Mouse (Mus musculus): ENCODE data around the gene Sin3b. TPM values are rescaled to one million over a fixed set of nuclear protein-coding genes. Genes with fewer than 3 reads are reported as not detected.

Gene Sin3b
- total and polyA plus RNA-seq, 3 experiments, result 118 to 183 (median 132) TPM

DNA sequence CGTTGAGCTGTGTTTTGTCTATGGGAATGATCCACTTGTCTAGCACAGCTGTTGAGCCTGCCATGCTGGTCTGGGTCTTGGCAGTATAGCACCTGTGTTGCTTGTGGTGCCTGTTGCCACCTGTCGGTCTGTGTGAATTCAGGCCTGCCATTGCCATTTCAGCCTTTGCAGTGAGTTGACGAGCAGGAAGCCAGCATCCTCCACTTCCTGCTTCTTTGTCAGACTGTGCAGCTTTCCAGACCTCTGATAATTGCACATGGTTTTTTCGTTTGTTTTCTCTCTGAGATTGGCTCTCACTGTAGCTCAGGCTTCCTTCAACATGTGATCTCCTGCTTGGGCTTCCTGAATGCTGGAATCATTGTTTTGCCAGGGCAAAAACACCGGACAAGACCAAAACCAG, 11.9 kb downstream of the Sin3b start:
- Histone ChIP-seq H3K4me3 (replicated peaks in 1 of 3; ENCODE audit: low read depth in 2 of 3, low read length in 2 of 3, poor library complexity in 1 of 3) (no peak overlapping the region), H3K4me1 (ENCODE audit: control insufficient read depth in 1 of 2, insufficient read depth in 2 of 2) (no peaks in the 10 kb centered on the region; a peak in 1 of 4 replicates), H3K79me2 (replicated peaks; ENCODE audit: control insufficient read depth, extremely low read depth, insufficient read depth, poor library complexity, severe bottlenecking) (no peaks in the 10 kb centered on the region), H3K9me3 (replicated peaks; ENCODE audit: low read length) (no peaks in the 10 kb centered on the region), H3K27ac (ENCODE audit: insufficient read depth, low read depth) (no peak overlapping the region), H3K9ac (ENCODE audit: insufficient read depth, low read depth) (no peak overlapping the region), H3K4me2 (ENCODE audit: insufficient read depth, low read depth, poor library complexity, severe bottlenecking) (no peak overlapping the region), H3K36me3 (replicated peaks in 1 of 2; ENCODE audit: control insufficient read depth in 1 of 2, insufficient read depth in 1 of 2, low read length in 1 of 2) (peaks cover 85 to 97% of the 10 kb centered on the region in 2 experiments), H3K27me3 (replicated peaks) (no peaks in the 10 kb centered on the region)
- dilution Hi-C loops (cut with MboI; ENCODE audit: extremely low pct_ligation_motif_present, extremely low pct_unique_long_range_greater_than_20kb, low sequenced_read_pairs) (no loop called here), in situ Hi-C loops (cut with MboI; ENCODE audit: low pct_ligation_motif_present, low pct_unique_long_range_greater_than_20kb, low sequenced_read_pairs) (no loop called here)
- DNase-seq (ENCODE audit: extremely low read depth), result no peak
- no peak for TF ChIP-seq KAT2A (IDR thresholded peaks at IDR 0.05; ENCODE audit: insufficient replicate concordance, low read length)

- dilution Hi-C loops (cut with MboI; ENCODE audit: extremely low pct_ligation_motif_present, extremely low pct_unique_long_range_greater_than_20kb, low sequenced_read_pairs) (no loop called here), in situ Hi-C loops (cut with MboI; ENCODE audit: low pct_ligation_motif_present, low pct_unique_long_range_greater_than_20kb, low sequenced_read_pairs) (no loop called here)
- H3K9me3 ChIP-seq (replicated peaks; ENCODE audit: low read length), result no peaks in the 10 kb centered on the region
Measured at GRCm38 (mm10) chr8:72736868-72737267, 13.8 kb downstream of the Sin3b start.

GRCm38 (mm10) chr8:72746061-72746460, 23.0 kb downstream of the Sin3b start:
- TF ChIP-seq CTCF (conservative IDR thresholded peaks at IDR 0.05 in 1 of 2, IDR thresholded peaks at IDR 0.05 in 1 of 2; ENCODE audit: low read depth in 2 of 2, low read length in 2 of 2) (peak; percentile 83 to 85), RAD21 (IDR thresholded peaks at IDR 0.05; ENCODE audit: low read depth, low read length) (peak; percentile 77), MAZ (IDR thresholded peaks at IDR 0.05; ENCODE audit: low read depth, low read length) (no peak), POLR2AphosphoS2 (IDR thresholded peaks at IDR 0.05; ENCODE audit: low read depth, low read length) (no peak), PAX5 (IDR thresholded peaks at IDR 0.05; ENCODE audit: low read length) (no peak), CHD1 (IDR thresholded peaks at IDR 0.05; ENCODE audit: low read depth, low read length) (no peak), CHD2 (IDR thresholded peaks at IDR 0.05; ENCODE audit: low read length) (no peak), TCF12 (IDR thresholded peaks at IDR 0.05; ENCODE audit: low read depth, low read length) (0 out of 2 replicates have a peak, but pooled peaks have one; percentile 20), SMC3 (IDR thresholded peaks at IDR 0.05; ENCODE audit: low read depth, low read length) (peak; percentile 69), RCOR1 (conservative IDR thresholded peaks at IDR 0.05; ENCODE audit: low read depth, low read length) (no peak), NELFE (IDR thresholded peaks at IDR 0.05; ENCODE audit: low read depth, low read length) (peak; percentile 38; the same call in 1 of the 2 replicates), NRF1 (IDR thresholded peaks at IDR 0.05; ENCODE audit: low read depth, low read length) (no peak)
- Histone ChIP-seq H3K4me2 (ENCODE audit: insufficient read depth, low read depth, poor library complexity, severe bottlenecking) (no peak overlapping the region), H3K9me3 (replicated peaks; ENCODE audit: low read length) (no peaks in the 10 kb centered on the region), H3K4me3 (replicated peaks in 1 of 3; ENCODE audit: low read depth in 2 of 3, low read length in 2 of 3, poor library complexity in 1 of 3) (no peak overlapping the region), H3K36me3 (replicated peaks in 1 of 2; ENCODE audit: control insufficient read depth in 1 of 2, insufficient read depth in 1 of 2, low read length in 1 of 2) (peaks cover 91 to 99% of the 10 kb centered on the region in 2 experiments), H3K27me3 (replicated peaks) (no peaks in the 10 kb centered on the region), H3K9ac (ENCODE audit: insufficient read depth, low read depth) (no peak overlapping the region), H3K79me2 (replicated peaks; ENCODE audit: control insufficient read depth, extremely low read depth, insufficient read depth, poor library complexity, severe bottlenecking) (no peaks in the 10 kb centered on the region), H3K27ac (ENCODE audit: insufficient read depth, low read depth) (no peak overlapping the region), H3K4me1 (ENCODE audit: control insufficient read depth in 1 of 2, insufficient read depth in 2 of 2) (no peaks in the 10 kb centered on the region)
- in situ Hi-C loops (cut with MboI; ENCODE audit: low pct_ligation_motif_present, low pct_unique_long_range_greater_than_20kb, low sequenced_read_pairs) (loop anchor here (5.0 kb wide), 1 partner anchor 64 kb away; no protein-coding TSS in a partner anchor), dilution Hi-C loops (cut with MboI; ENCODE audit: extremely low pct_ligation_motif_present, extremely low pct_unique_long_range_greater_than_20kb, low sequenced_read_pairs) (no loop called here)
- DNase-seq (ENCODE audit: extremely low read depth), result peak; percentile 51

More at GRCm38 (mm10) chr8:72736868-72737267, 13.8 kb downstream of the Sin3b start:
- no peaks in the 10 kb centered on the region for H3K79me2 ChIP-seq (replicated peaks; ENCODE audit: control insufficient read depth, extremely low read depth, insufficient read depth, poor library complexity, severe bottlenecking)
- no peak overlapping the region for H3K4me3 ChIP-seq (replicated peaks in 1 of 3; ENCODE audit: low read depth in 2 of 3, low read length in 2 of 3, poor library complexity in 1 of 3)
- no peak for DNase-seq (ENCODE audit: extremely low read depth)
- H3K36me3 ChIP-seq (replicated peaks in 1 of 2; ENCODE audit: control insufficient read depth in 1 of 2, insufficient read depth in 1 of 2, low read length in 1 of 2), result peaks cover 81 to 93% of the 10 kb centered on the region in 2 experiments
- H3K9ac ChIP-seq (ENCODE audit: insufficient read depth, low read depth), result no peak overlapping the region
- no peaks in the 10 kb centered on the region for H3K27me3 ChIP-seq (replicated peaks)
- no peaks in the 10 kb centered on the region; a peak in 1 of 4 replicates for H3K4me1 ChIP-seq (ENCODE audit: control insufficient read depth in 1 of 2, insufficient read depth in 2 of 2)
- no peak for TF ChIP-seq TBP (conservative IDR thresholded peaks at IDR 0.05; ENCODE audit: low read depth, low read length)
- no peak for TF ChIP-seq TCF12 (IDR thresholded peaks at IDR 0.05; ENCODE audit: low read depth, low read length)
- no peak for TF ChIP-seq POLR2AphosphoS2 (IDR thresholded peaks at IDR 0.05; ENCODE audit: low read depth, low read length)
- TF ChIP-seq PAX5 (IDR thresholded peaks at IDR 0.05; ENCODE audit: low read length), result no peak
- H3K4me2 ChIP-seq (ENCODE audit: insufficient read depth, low read depth, poor library complexity, severe bottlenecking), result no peak overlapping the region
- no peak overlapping the region for H3K27ac ChIP-seq (ENCODE audit: insufficient read depth, low read depth)
